In genomic region chr12:111485652-111486306, GRCm38 (mm10) we compare ENCODE assay signal across 8 mouse cellular contexts. TPM values are rescaled to one million over a fixed set of nuclear protein-coding genes. Genes with fewer than 3 reads are reported as not detected.
DNase-seq lines count a peak whose midpoint lies in the region; ATAC-seq lines count a peak whose summit lies in the region.

Gm266 (minus strand) TSS chr12:111485823.

- no peaks in the 10 kb centered on the region for H3K36me3 ChIP-seq in embryonic facial prominence, embryonic 11.5 days (replicated peaks; ENCODE audit: control insufficient read depth, insufficient read depth, low read depth, low read length)
- no peaks in the 10 kb centered on the region for H3K36me3 ChIP-seq in liver, embryonic 12.5 days
- H3K36me3 ChIP-seq in stomach, embryonic 14.5 days (ENCODE audit: control insufficient read depth, insufficient read depth, low read length) = no peaks in the 10 kb centered on the region

- peaks cover 3% of the 10 kb centered on the region for H3K4me1 ChIP-seq in embryonic facial prominence, embryonic 11.5 days (ENCODE audit: control insufficient read depth, insufficient read depth, low read length)
- peaks cover 17% of the 10 kb centered on the region for H3K4me1 ChIP-seq in liver, embryonic 12.5 days
- peaks cover 22% of the 10 kb centered on the region for H3K4me1 ChIP-seq in stomach, embryonic 14.5 days (ENCODE audit: control insufficient read depth, insufficient read depth, low read length)

- peak within 1 kb of the TSS; percentile 59 for H3K27ac ChIP-seq in embryonic facial prominence, embryonic 11.5 days (replicated peaks; ENCODE audit: low read depth, low read length)
- H3K27ac ChIP-seq in liver, embryonic 12.5 days = no peak within 1 kb of the TSS
- H3K27ac ChIP-seq in stomach, embryonic 14.5 days (ENCODE audit: low read length) = peak within 1 kb of the TSS; percentile 85

- DNase-seq in right cerebral cortex, postnatal 4 days = peak; percentile 11
- no peak for DNase-seq in right cerebral cortex, postnatal 10 days (ENCODE audit: low spot score in 2 of 2)
- peak; percentile 83 for DNase-seq in embryonic facial prominence, embryonic 11.5 days (ENCODE audit: low spot score)
- DNase-seq in heart, postnatal 4 days = peak; percentile 42
- DNase-seq in spleen, postnatal 4 days (ENCODE audit: low spot score in 2 of 2) = no peak
- DNase-seq in thymus, adult 18-20 months = no peak

- under 1% methylated on average over 33 of the region's 58 CpGs for WGBS in embryonic facial prominence, embryonic 11.5 days
- WGBS in liver, embryonic 12.5 days (ENCODE audit: insufficient replicate concordance) = 2% methylated on average over 45 of the region's 58 CpGs
- 2% methylated on average over 44 of the region's 58 CpGs for WGBS in stomach, embryonic 14.5 days

- peak; percentile 95 for ATAC-seq in embryonic facial prominence, embryonic 11.5 days (replicated peaks; ENCODE audit: insufficient number of reproducible peaks, low FRiP score, low TSS enrichment, low read depth)
- ATAC-seq in liver, embryonic 12.5 days = peak; percentile 50; the same call in 1 of the 2 replicates
- peak; percentile 86 for ATAC-seq in stomach, embryonic 14.5 days (ENCODE audit: insufficient number of reproducible peaks, insufficient read depth, low FRiP score, low read depth)

- H3K9ac ChIP-seq in embryonic facial prominence, embryonic 11.5 days (replicated peaks; ENCODE audit: low read length) = peak within 1 kb of the TSS; percentile 68
- no peak within 1 kb of the TSS for H3K9ac ChIP-seq in liver, embryonic 12.5 days
- H3K9ac ChIP-seq in stomach, embryonic 14.5 days (replicated peaks; ENCODE audit: low read depth, low read length) = peak within 1 kb of the TSS; percentile 45

- H3K9me3 ChIP-seq in embryonic facial prominence, embryonic 11.5 days (replicated peaks; ENCODE audit: control insufficient read depth, low read length) = no peaks in the 10 kb centered on the region
- H3K9me3 ChIP-seq in liver, embryonic 12.5 days (replicated peaks) = no peaks in the 10 kb centered on the region
- H3K9me3 ChIP-seq in stomach, embryonic 14.5 days (ENCODE audit: control insufficient read depth, low read depth, low read length) = no peaks in the 10 kb centered on the region

- H3K27me3 ChIP-seq in embryonic facial prominence, embryonic 11.5 days (ENCODE audit: control insufficient read depth, insufficient read depth, low read length) = no peaks in the 10 kb centered on the region; the same call in 1 of the 2 replicates
- H3K27me3 ChIP-seq in liver, embryonic 12.5 days (replicated peaks) = peaks cover 99% of the 10 kb centered on the region
- H3K27me3 ChIP-seq in stomach, embryonic 14.5 days (ENCODE audit: control insufficient read depth, insufficient read depth, low read length) = 0 out of 2 replicates have a peak, but pooled peaks cover 6% of the 10 kb centered on the region

- H3K4me2 ChIP-seq in embryonic facial prominence, embryonic 11.5 days (ENCODE audit: low read depth, low read length) = peak within 1 kb of the TSS; percentile 90
- H3K4me2 ChIP-seq in liver, embryonic 12.5 days = peak within 1 kb of the TSS; percentile 63
- H3K4me2 ChIP-seq in stomach, embryonic 14.5 days (replicated peaks; ENCODE audit: low read depth, low read length) = peak within 1 kb of the TSS; percentile 82

- peak within 1 kb of the TSS; percentile 51 for H3K4me3 ChIP-seq in embryonic facial prominence, embryonic 11.5 days (ENCODE audit: low read depth, low read length)
- H3K4me3 ChIP-seq in liver, embryonic 12.5 days = peak within 1 kb of the TSS; percentile 41
- H3K4me3 ChIP-seq in stomach, embryonic 14.5 days (ENCODE audit: low read depth, low read length) = peak within 1 kb of the TSS; percentile 52

RNA-seq across cellular contexts. Expression of gene Gm266, which starts in this region (rescaled TPM):
- 23.9 and 27.9 TPM in 2 replicates for polyA plus RNA-seq in embryonic facial prominence, embryonic 11.5 days (2014; fragmentation: Nextera tagmentation; extraction: Ambion mirVana)
- total RNA-seq in heart, postnatal 4 days (2021) = 1 to 10 TPM in 1 of 2 experiments, under 1 TPM in 1; 0.88 to 1.6 TPM
- 1.8 and 2.4 TPM in 2 replicates for polyA plus RNA-seq in liver, embryonic 12.5 days (2016; fragmentation: Nextera tagmentation; extraction: Ambion mirVana)
- 38.4 and 42.6 TPM in 2 replicates for polyA plus RNA-seq in stomach, embryonic 14.5 days (2014; fragmentation: Nextera tagmentation; extraction: Ambion mirVana)

Comparison
In these comparisons a context has a peak if more than half of its experiments do, and no peak if none do; other contexts are left out.
1. DNase-seq: peak in right cerebral cortex, postnatal 4 days (single experiment), embryonic facial prominence, embryonic 11.5 days (single experiment) and heart, postnatal 4 days (single experiment); none in right cerebral cortex, postnatal 10 days (0 of 2), spleen, postnatal 4 days (0 of 2) and thymus, adult 18-20 months (0 of 2).
2. Peak in every context shown above with its lines, with median percentiles within 50 percentile points of each other: ATAC-seq, H3K4me2 ChIP-seq and H3K4me3 ChIP-seq.